Mouse (Mus musculus) G1E-ER4 (cell line): ENCODE measurements around the gene Nenf. TPM values are rescaled to one million over a fixed set of nuclear protein-coding genes. Genes with fewer than 3 reads are reported as not detected.

Source experiments
- GATA1 ChIP-seq: IDR thresholded peaks from one replicate; pipeline ENCODE4 v1.8.0; 2012; ENCODE audit warnings: low read length, inconsistent platforms
- polyA plus RNA-seq: library from polyadenylated mRNA; stranded (reverse); fragments of >175 nt; gene quantifications from 2 replicates; pipeline ENCODE4 v1.2.3, GENCODE M21; 2012

The Nenf gene
- polyA plus RNA-seq, 1 experiment = 73.3 TPM

GRCm38 (mm10) chr1:191303736-191304135 lies 14.3 kb downstream of the Nenf start:
- TF ChIP-seq GATA1 = no peak

GRCm38 (mm10) chr1:191301903-191302302 lies 16.1 kb downstream of the Nenf start:
- no peak for TF ChIP-seq GATA1

- no peak for TF ChIP-seq GATA1
Observed at GRCm38 (mm10) chr1:191299215-191299942, 18.6 kb downstream of the Nenf start.

GRCm38 (mm10) chr1:191298304-191298703 lies 19.7 kb downstream of the Nenf start:
- no peak for TF ChIP-seq GATA1

- TF ChIP-seq GATA1 = no peak
Observed at GRCm38 (mm10) chr1:191296445-191296844, 21.5 kb downstream of the Nenf start.

- no peak for TF ChIP-seq GATA1
Observed at GRCm38 (mm10) chr1:191295784-191296183, 22.2 kb downstream of the Nenf start.

GRCm38 (mm10) chr1:191293996-191294795 lies 23.8 kb downstream of the Nenf start:
- no peak for TF ChIP-seq GATA1

GRCm38 (mm10) chr1:191293051-191293450 lies 24.9 kb downstream of the Nenf start:
- TF ChIP-seq GATA1 = no peak

- no peak for TF ChIP-seq GATA1
Observed at GRCm38 (mm10) chr1:191292348-191292747, 25.6 kb downstream of the Nenf start.

- no peak for TF ChIP-seq GATA1
Observed at GRCm38 (mm10) chr1:191288762-191289161, 29.2 kb downstream of the Nenf start.

GRCm38 (mm10) chr1:191284502-191284901 lies 33.5 kb downstream of the Nenf start:
- TF ChIP-seq GATA1 = no peak

- no peak for TF ChIP-seq GATA1
Observed at GRCm38 (mm10) chr1:191283110-191284040, 34.6 kb downstream of the Nenf start.

GRCm38 (mm10) chr1:191282319-191282718 lies 35.7 kb downstream of the Nenf start:
- TF ChIP-seq GATA1 = no peak

GRCm38 (mm10) chr1:191281171-191281570 lies 36.8 kb downstream of the Nenf start:
- TF ChIP-seq GATA1 = no peak

- TF ChIP-seq GATA1 = no peak
Observed at GRCm38 (mm10) chr1:191278324-191278723, 39.7 kb downstream of the Nenf start.

GRCm38 (mm10) chr1:191277549-191278059 lies 40.4 kb downstream of the Nenf start:
- no peak for TF ChIP-seq GATA1

- no peak for TF ChIP-seq GATA1
Observed at GRCm38 (mm10) chr1:191276181-191276580, 41.8 kb downstream of the Nenf start.
